Mouse (Mus musculus): ENCODE measurements around the gene Gaa. TPM values are rescaled to one million over a fixed set of nuclear protein-coding genes. Genes with fewer than 3 reads are reported as not detected.

Gene Gaa
- 73.6 and 75.7 TPM in 2 replicates for polyA plus RNA-seq (2014; fragmentation: Nextera tagmentation; extraction: Ambion mirVana)

DNA sequence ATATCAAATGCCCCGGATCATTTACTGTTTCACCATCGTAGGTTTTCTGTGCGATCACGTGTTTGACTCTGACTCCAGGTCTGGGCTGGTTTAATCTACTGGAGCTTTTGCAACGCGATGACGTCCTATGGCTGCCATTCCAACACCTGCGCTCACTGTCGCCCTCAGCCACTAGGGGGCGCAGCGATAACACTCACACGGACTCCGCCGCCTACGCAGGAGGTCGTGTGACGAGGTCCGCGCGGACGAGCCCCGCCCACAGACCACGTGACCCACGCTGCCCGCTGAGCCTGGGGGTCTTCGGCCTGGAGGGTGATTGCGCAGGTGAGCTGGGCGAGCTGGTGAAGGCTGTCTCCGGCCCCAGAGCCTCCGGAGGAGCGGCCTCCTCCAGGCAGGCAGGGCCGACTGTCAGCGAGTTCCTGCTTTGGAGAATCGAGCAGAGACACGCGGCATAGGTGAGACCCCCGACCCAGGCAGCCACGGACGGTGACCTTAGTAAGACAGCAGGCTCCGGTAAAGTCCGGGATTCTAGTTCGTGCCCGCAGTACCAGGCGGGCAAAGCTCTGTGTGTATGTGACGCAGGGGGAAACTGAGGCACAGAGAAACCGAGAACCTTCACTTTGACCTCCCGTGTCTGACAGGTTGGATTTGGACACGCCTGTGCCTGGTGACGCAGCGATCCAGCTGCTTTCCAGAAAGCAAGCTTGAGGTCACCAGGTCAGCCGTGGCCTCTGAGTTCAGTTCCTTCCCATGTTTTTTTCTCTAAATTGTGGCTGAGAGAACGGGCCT is at the start of gene Gaa:
Gaa (plus strand) TSS at position 120 of the 789 bp plus-strand sequence.
- Histone ChIP-seq H3K27me3 (ENCODE audit: control insufficient read depth, insufficient read depth, low read length) (no peaks in the 10 kb centered on the region), H3K9me3 (ENCODE audit: control insufficient read depth, low read length) (no peaks in the 10 kb centered on the region), H3K27ac (replicated peaks in 1 of 2; ENCODE audit: control insufficient read depth in 1 of 2, insufficient read depth in 1 of 2, low read depth in 2 of 2, low read length in 2 of 2) (no peak within 1 kb of the TSS; a peak in 1 of 4 replicates), H3K4me2 (ENCODE audit: low read length) (peak within 1 kb of the TSS; percentile 96), H3K36me3 (ENCODE audit: control insufficient read depth, insufficient read depth, low read length) (peaks cover 22% of the 10 kb centered on the region), H3K4me3 (ENCODE audit: control insufficient read depth in 1 of 2, insufficient read depth in 1 of 2, low read depth in 1 of 2, low read length in 2 of 2) (peak within 1 kb of the TSS; percentile 60 to 77), H3K9ac (ENCODE audit: low read length) (peak within 1 kb of the TSS; percentile 91), H3K4me1 (ENCODE audit: control insufficient read depth in 2 of 2, insufficient read depth in 2 of 2, low read length in 2 of 2) (peaks cover 5 to 11% of the 10 kb centered on the region in 2 experiments)
- WGBS, result 4% methylated on average over 52 of the region's 52 CpGs
- ATAC-seq (ENCODE audit: insufficient number of reproducible peaks, insufficient read depth, low FRiP score, low read depth), result peak; percentile 51

DNA sequence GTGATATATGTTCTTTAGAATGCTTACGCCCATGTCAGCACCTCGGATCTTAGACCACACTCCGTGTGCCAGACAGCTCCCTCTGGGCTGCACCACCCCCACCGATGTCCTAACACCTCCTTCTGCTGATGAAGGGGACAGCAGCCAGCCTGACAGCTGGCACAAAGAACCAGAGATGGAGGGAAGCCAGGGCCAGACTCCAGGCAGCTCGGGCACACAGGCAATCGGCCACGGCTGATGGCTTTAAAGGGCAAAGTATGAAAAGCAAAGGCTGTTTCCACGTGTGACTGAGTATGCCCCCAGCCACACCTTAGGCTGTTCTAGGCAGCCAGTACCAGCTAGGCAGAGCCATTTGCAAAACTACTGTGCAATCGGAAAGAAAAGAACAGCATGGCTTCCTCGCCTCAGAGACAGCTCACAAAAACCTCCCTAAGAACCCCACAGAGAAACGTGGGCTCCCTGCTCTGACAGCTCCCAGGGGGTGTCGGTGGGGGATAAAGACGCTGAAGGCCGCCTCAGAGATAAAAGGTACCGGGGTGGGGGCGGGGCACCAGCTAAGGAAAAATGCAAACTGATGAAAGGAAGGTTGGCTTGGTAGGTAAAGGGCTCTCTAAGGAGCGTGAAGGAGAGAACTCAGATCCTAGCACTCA is 47.7 kb upstream of the Gaa start:
- WGBS, result 18% methylated on average over 17 of the region's 17 CpGs
- no peaks in the 10 kb centered on the region for H3K27me3 ChIP-seq (ENCODE audit: control insufficient read depth, insufficient read depth, low read length)
- H3K9me3 ChIP-seq (ENCODE audit: control insufficient read depth, low read length), result no peaks in the 10 kb centered on the region
- peak overlapping the region; percentile 42 for H3K9ac ChIP-seq (ENCODE audit: low read length)
- H3K4me1 ChIP-seq (ENCODE audit: control insufficient read depth in 2 of 2, insufficient read depth in 2 of 2, low read length in 2 of 2), result peaks cover 27 to 30% of the 10 kb centered on the region in 2 experiments
- no peak for ATAC-seq (ENCODE audit: insufficient number of reproducible peaks, insufficient read depth, low FRiP score, low read depth)
- H3K36me3 ChIP-seq (ENCODE audit: control insufficient read depth, insufficient read depth, low read length), result no peaks in the 10 kb centered on the region
- peak overlapping the region; percentile 4 to 44; a peak in 2 of 4 replicates for H3K27ac ChIP-seq (replicated peaks in 1 of 2; ENCODE audit: control insufficient read depth in 1 of 2, insufficient read depth in 1 of 2, low read depth in 2 of 2, low read length in 2 of 2)
- H3K4me2 ChIP-seq (ENCODE audit: low read length), result peak overlapping the region; percentile 51
- no peak overlapping the region for H3K4me3 ChIP-seq (ENCODE audit: control insufficient read depth in 1 of 2, insufficient read depth in 1 of 2, low read depth in 1 of 2, low read length in 2 of 2)

- Histone ChIP-seq H3K9ac (ENCODE audit: low read length) (no peak overlapping the region), H3K27ac (replicated peaks in 1 of 2; ENCODE audit: control insufficient read depth in 1 of 2, insufficient read depth in 1 of 2, low read depth in 2 of 2, low read length in 2 of 2) (no peak overlapping the region), H3K36me3 (ENCODE audit: control insufficient read depth, insufficient read depth, low read length) (no peaks in the 10 kb centered on the region), H3K9me3 (ENCODE audit: control insufficient read depth, low read length) (no peaks in the 10 kb centered on the region), H3K27me3 (ENCODE audit: control insufficient read depth, insufficient read depth, low read length) (no peaks in the 10 kb centered on the region), H3K4me3 (ENCODE audit: control insufficient read depth in 1 of 2, insufficient read depth in 1 of 2, low read depth in 1 of 2, low read length in 2 of 2) (no peak overlapping the region), H3K4me2 (ENCODE audit: low read length) (no peak overlapping the region), H3K4me1 (ENCODE audit: control insufficient read depth in 2 of 2, insufficient read depth in 2 of 2, low read length in 2 of 2) (peaks cover 12 to 14% of the 10 kb centered on the region in 2 experiments)
- WGBS, result 44% methylated on average over 10 of the region's 11 CpGs
- ATAC-seq (ENCODE audit: insufficient number of reproducible peaks, insufficient read depth, low FRiP score, low read depth), result no peak
These were observed 45.7 kb upstream of the Gaa start for GRCm38 (mm10) chr11:119221812-119222510.

- no peak overlapping the region for H3K4me3 ChIP-seq (ENCODE audit: control insufficient read depth in 1 of 2, insufficient read depth in 1 of 2, low read depth in 1 of 2, low read length in 2 of 2)
- no peak overlapping the region for H3K27ac ChIP-seq (replicated peaks in 1 of 2; ENCODE audit: control insufficient read depth in 1 of 2, insufficient read depth in 1 of 2, low read depth in 2 of 2, low read length in 2 of 2)
- H3K36me3 ChIP-seq (ENCODE audit: control insufficient read depth, insufficient read depth, low read length), result no peaks in the 10 kb centered on the region
- no peaks in the 10 kb centered on the region for H3K9me3 ChIP-seq (ENCODE audit: control insufficient read depth, low read length)
- ATAC-seq (ENCODE audit: insufficient number of reproducible peaks, insufficient read depth, low FRiP score, low read depth), result no peak
- H3K27me3 ChIP-seq (ENCODE audit: control insufficient read depth, insufficient read depth, low read length), result no peaks in the 10 kb centered on the region
- 81% methylated on average over 20 of the region's 20 CpGs for WGBS
- no peak overlapping the region for H3K9ac ChIP-seq (ENCODE audit: low read length)
- no peak overlapping the region for H3K4me2 ChIP-seq (ENCODE audit: low read length)
- H3K4me1 ChIP-seq (ENCODE audit: control insufficient read depth in 2 of 2, insufficient read depth in 2 of 2, low read length in 2 of 2), result peaks cover 16 to 18% of the 10 kb centered on the region in 2 experiments
These were observed 44.4 kb upstream of the Gaa start for GRCm38 (mm10) chr11:119223124-119223890.

- Histone ChIP-seq H3K27ac (replicated peaks in 1 of 2; ENCODE audit: control insufficient read depth in 1 of 2, insufficient read depth in 1 of 2, low read depth in 2 of 2, low read length in 2 of 2) (no peak overlapping the region), H3K9me3 (ENCODE audit: control insufficient read depth, low read length) (no peaks in the 10 kb centered on the region), H3K27me3 (ENCODE audit: control insufficient read depth, insufficient read depth, low read length) (peaks cover 7% of the 10 kb centered on the region; the same call in 1 of the 2 replicates), H3K9ac (ENCODE audit: low read length) (no peak overlapping the region), H3K4me3 (ENCODE audit: control insufficient read depth in 1 of 2, insufficient read depth in 1 of 2, low read depth in 1 of 2, low read length in 2 of 2) (no peak overlapping the region), H3K36me3 (ENCODE audit: control insufficient read depth, insufficient read depth, low read length) (no peaks in the 10 kb centered on the region), H3K4me2 (ENCODE audit: low read length) (no peak overlapping the region), H3K4me1 (ENCODE audit: control insufficient read depth in 2 of 2, insufficient read depth in 2 of 2, low read length in 2 of 2) (peaks cover 12 to 22% of the 10 kb centered on the region in 2 experiments)
- 91% methylated on average over 6 of the region's 6 CpGs for WGBS
- no peak for ATAC-seq (ENCODE audit: insufficient number of reproducible peaks, insufficient read depth, low FRiP score, low read depth)
These were observed 42.8 kb upstream of the Gaa start for GRCm38 (mm10) chr11:119224926-119225325.

DNA sequence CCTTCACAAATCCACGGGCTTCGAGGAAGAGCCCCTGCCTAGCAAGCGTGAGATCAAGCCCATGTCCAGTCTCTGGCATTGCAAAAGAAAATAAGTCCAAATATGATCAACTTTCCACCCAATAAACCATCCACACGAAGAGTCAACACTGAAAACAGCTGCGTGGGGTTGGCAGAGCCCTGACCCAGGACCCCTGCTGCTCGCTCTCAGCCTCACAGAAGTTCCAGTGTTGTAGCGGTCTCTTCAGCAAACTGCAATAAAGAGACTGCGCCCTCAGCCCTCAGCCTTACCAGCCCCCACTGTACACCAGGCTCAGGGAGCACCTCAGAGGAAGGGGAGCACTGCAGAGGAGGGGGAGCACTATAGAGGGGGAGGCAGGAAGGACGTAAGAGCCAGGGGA is 42.1 kb upstream of the Gaa start:
- H3K9ac ChIP-seq (ENCODE audit: low read length), result no peak overlapping the region
- H3K4me1 ChIP-seq (ENCODE audit: control insufficient read depth in 2 of 2, insufficient read depth in 2 of 2, low read length in 2 of 2), result peaks cover 7 to 15% of the 10 kb centered on the region in 2 experiments
- H3K4me3 ChIP-seq (ENCODE audit: control insufficient read depth in 1 of 2, insufficient read depth in 1 of 2, low read depth in 1 of 2, low read length in 2 of 2), result no peak overlapping the region
- H3K36me3 ChIP-seq (ENCODE audit: control insufficient read depth, insufficient read depth, low read length), result no peaks in the 10 kb centered on the region
- H3K9me3 ChIP-seq (ENCODE audit: control insufficient read depth, low read length), result no peaks in the 10 kb centered on the region
- H3K27ac ChIP-seq (replicated peaks in 1 of 2; ENCODE audit: control insufficient read depth in 1 of 2, insufficient read depth in 1 of 2, low read depth in 2 of 2, low read length in 2 of 2), result no peak overlapping the region
- 83% methylated on average over 9 of the region's 9 CpGs for WGBS
- no peak for ATAC-seq (ENCODE audit: insufficient number of reproducible peaks, insufficient read depth, low FRiP score, low read depth)
- H3K4me2 ChIP-seq (ENCODE audit: low read length), result no peak overlapping the region
- H3K27me3 ChIP-seq (ENCODE audit: control insufficient read depth, insufficient read depth, low read length), result peaks cover 9% of the 10 kb centered on the region; the same call in 1 of the 2 replicates

DNA sequence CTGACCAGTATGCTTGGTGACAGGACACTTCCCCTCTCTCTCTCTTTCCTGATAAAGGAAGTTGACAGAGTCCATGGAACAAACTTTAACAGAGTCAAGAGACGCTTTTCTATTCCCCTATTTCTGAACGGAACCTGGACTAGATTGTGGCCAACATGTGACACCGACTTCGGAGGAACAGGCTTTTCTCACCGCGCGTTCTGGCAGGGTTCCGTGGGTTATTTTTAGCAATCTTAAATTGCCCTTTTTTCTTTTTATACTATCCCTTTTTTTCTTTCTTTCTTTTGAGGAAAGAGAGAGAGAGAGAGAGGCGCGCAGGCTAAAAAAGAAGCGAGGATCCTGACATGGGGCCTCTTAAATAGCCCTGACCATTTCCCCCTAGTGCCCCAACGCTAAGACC is 40.1 kb upstream of the Gaa start:
- Histone ChIP-seq H3K27ac (replicated peaks in 1 of 2; ENCODE audit: control insufficient read depth in 1 of 2, insufficient read depth in 1 of 2, low read depth in 2 of 2, low read length in 2 of 2) (peak overlapping the region in 1 of 2 experiments; percentile 41; a peak in 1 of 4 replicates), H3K4me1 (ENCODE audit: control insufficient read depth in 2 of 2, insufficient read depth in 2 of 2, low read length in 2 of 2) (peaks cover 7 to 15% of the 10 kb centered on the region in 2 experiments; a peak in 3 of 4 replicates)
- ATAC-seq (ENCODE audit: insufficient number of reproducible peaks, insufficient read depth, low FRiP score, low read depth), result no peak

More for the DNA sequence above, 40.1 kb upstream of the Gaa start:
- Histone ChIP-seq H3K36me3 (ENCODE audit: control insufficient read depth, insufficient read depth, low read length) (no peaks in the 10 kb centered on the region), H3K9me3 (ENCODE audit: control insufficient read depth, low read length) (no peaks in the 10 kb centered on the region), H3K4me3 (ENCODE audit: control insufficient read depth in 1 of 2, insufficient read depth in 1 of 2, low read depth in 1 of 2, low read length in 2 of 2) (peak overlapping the region; percentile 60 to 77), H3K4me2 (ENCODE audit: low read length) (peak overlapping the region; percentile 89), H3K27me3 (ENCODE audit: control insufficient read depth, insufficient read depth, low read length) (peaks cover 9% of the 10 kb centered on the region; the same call in 1 of the 2 replicates), H3K9ac (ENCODE audit: low read length) (peak overlapping the region; percentile 89)
- WGBS, result 1% methylated on average over 12 of the region's 12 CpGs
